Mouse (Mus musculus): Measurements from ENCODE around the gene H2-T24.
"Not testable (repeated sequence)": the region's sequence is repeated elsewhere in the genome, so short reads cannot be mapped to it uniquely, and the experiment has no call there.

GRCm38 (mm10) chr17:36042055-36042454 lies 21.7 kb upstream of the H2-T24 start:
- TF ChIP-seq CTCF (IDR thresholded peaks at IDR 0.05; ENCODE audit: low read depth, low read length); POLR2A (IDR thresholded peaks at IDR 0.05; ENCODE audit: borderline replicate concordance, low read depth, low read length): not testable (repeated sequence)
